25 mouse cellular contexts compared by ENCODE assay signal in the genomic region with DNA sequence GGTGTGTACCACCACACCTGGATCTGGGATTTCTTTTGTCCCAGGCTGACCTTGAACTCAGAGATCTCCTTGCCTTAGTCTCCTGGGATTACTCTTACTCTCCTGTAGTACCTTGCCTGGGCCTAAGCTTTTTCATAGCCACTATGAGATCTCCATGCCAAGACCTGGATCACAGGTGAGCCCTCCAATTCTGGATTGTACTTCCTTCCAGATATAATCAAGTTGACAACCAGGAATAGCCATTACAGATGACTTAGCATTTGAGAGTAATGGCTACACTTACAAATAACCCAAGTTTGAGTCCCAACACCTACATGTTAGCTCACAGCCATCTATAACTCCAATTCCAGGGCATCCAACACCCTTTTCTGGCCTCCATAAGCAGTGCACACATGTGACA.
"Had no signal": no experiment of that assay in that cellular context is flagged by ENCODE, and none has a peak within 500 bp of the region (broad histone marks: within the 10 kb centered on the region; RNA-seq: fewer than 3 reads in every experiment).

No protein-coding gene starts in this region.

- H3K27me3 ChIP-seq: heart, embryonic 13.5 days; heart, embryonic 15.5 days; hindbrain, embryonic 13.5 days; hindbrain, embryonic 15.5 days; kidney, embryonic 15.5 days; limb, embryonic 13.5 days; limb, embryonic 15.5 days; liver, embryonic 12.5 days had no signal

- H3K9me3 ChIP-seq: heart, embryonic 10.5 days; heart, embryonic 13.5 days; heart, embryonic 15.5 days; hindbrain, embryonic 13.5 days; hindbrain, embryonic 15.5 days; kidney, embryonic 15.5 days; limb, embryonic 13.5 days; limb, embryonic 15.5 days; liver, embryonic 12.5 days had no signal

- H3K36me3 ChIP-seq: hindbrain, embryonic 13.5 days; hindbrain, embryonic 15.5 days had no signal

- H3K4me3 ChIP-seq: heart, embryonic 10.5 days; heart, embryonic 13.5 days; heart, embryonic 15.5 days; hindbrain, embryonic 13.5 days; hindbrain, embryonic 15.5 days; kidney, embryonic 15.5 days; limb, embryonic 13.5 days; limb, embryonic 15.5 days; liver, embryonic 12.5 days had no signal

- DNase-seq: gastrocnemius, postnatal 14 days; gastrocnemius, postnatal 36 days; heart, adult 18-20 months; heart, postnatal 14 days; heart, postnatal 36 days; kidney, adult 18-20 months; kidney, adult 9 months; kidney, postnatal 14 days; kidney, postnatal 36 days; layer of hippocampus, adult 9-11 months; layer of hippocampus, postnatal 36 days; left cerebral cortex, postnatal 4 days had no signal

- H3K4me2 ChIP-seq: heart, embryonic 13.5 days; heart, embryonic 15.5 days; hindbrain, embryonic 13.5 days; hindbrain, embryonic 15.5 days; kidney, embryonic 15.5 days; limb, embryonic 13.5 days; limb, embryonic 15.5 days; liver, embryonic 12.5 days had no signal

- ATAC-seq: hindbrain, postnatal 0 days; intestine, postnatal 0 days; liver, embryonic 12.5 days had no signal

- H3K27ac ChIP-seq: heart, embryonic 10.5 days; heart, embryonic 13.5 days; heart, embryonic 15.5 days; hindbrain, embryonic 13.5 days; hindbrain, embryonic 15.5 days; hindbrain, postnatal 0 days; kidney, embryonic 15.5 days; kidney, postnatal 0 days; limb, embryonic 13.5 days; limb, embryonic 15.5 days; liver, embryonic 12.5 days; liver, embryonic 14.5 days had no signal

- H3K9ac ChIP-seq: heart, embryonic 13.5 days; heart, embryonic 15.5 days; hindbrain, embryonic 13.5 days; hindbrain, embryonic 15.5 days; kidney, embryonic 15.5 days; limb, embryonic 13.5 days; limb, embryonic 15.5 days; liver, embryonic 12.5 days; liver, embryonic 14.5 days had no signal

- H3K4me1 ChIP-seq: heart, embryonic 15.5 days had no signal
